Mouse (Mus musculus) right cerebral cortex, adult 2 months (tissue): ENCODE data around the gene Rgs9.

Experiments
- DNase-seq, 2 experiments: peaks; one replicate each; pipeline ENCODE4 v3.0.0; 2021 to 2022; ENCODE audit warnings: low spot score in 2 of 2

Gene Rgs9

GRCm38 (mm10) chr11:109244635-109245360 lies 53.1 kb downstream of the Rgs9 start:
- peak; percentile 44 to 57 for DNase-seq

- DNase-seq = no peak
Observed at GRCm38 (mm10) chr11:109240126-109240525, 57.8 kb downstream of the Rgs9 start.

GRCm38 (mm10) chr11:109238671-109239070 lies 59.3 kb downstream of the Rgs9 start:
- no peak for DNase-seq

- DNase-seq = no peak
Observed at GRCm38 (mm10) chr11:109237796-109238195, 60.1 kb downstream of the Rgs9 start.

GRCm38 (mm10) chr11:109233627-109234026 lies 64.3 kb downstream of the Rgs9 start:
- DNase-seq = no peak

GRCm38 (mm10) chr11:109232811-109233210 lies 65.1 kb downstream of the Rgs9 start:
- no peak for DNase-seq

GRCm38 (mm10) chr11:109227139-109227538 lies 70.8 kb downstream of the Rgs9 start:
- DNase-seq = no peak

GRCm38 (mm10) chr11:109221209-109222007 lies 76.5 kb downstream of the Rgs9 start:
- peak; percentile 12 to 27 for DNase-seq

GRCm38 (mm10) chr11:109218722-109219430 lies 79.1 kb downstream of the Rgs9 start:
- no peak for DNase-seq

GRCm38 (mm10) chr11:109217827-109218536 lies 79.9 kb downstream of the Rgs9 start:
- DNase-seq = peak in 1 of 2 experiments; percentile 17

GRCm38 (mm10) chr11:109210772-109211171 lies 87.2 kb downstream of the Rgs9 start:
- DNase-seq = no peak

- DNase-seq = no peak
Observed at GRCm38 (mm10) chr11:109210341-109210740, 87.6 kb downstream of the Rgs9 start.

GRCm38 (mm10) chr11:109206732-109207131 lies 91.2 kb downstream of the Rgs9 start:
- DNase-seq = no peak

GRCm38 (mm10) chr11:109206028-109206427 lies 91.9 kb downstream of the Rgs9 start:
- DNase-seq = no peak

- DNase-seq = no peak
Observed at GRCm38 (mm10) chr11:109199612-109200293, 98.2 kb downstream of the Rgs9 start.

GRCm38 (mm10) chr11:109192673-109193557 lies 105.0 kb downstream of the Rgs9 start:
- peak; percentile 70 to 76 for DNase-seq

GRCm38 (mm10) chr11:109188235-109188634 lies 109.7 kb downstream of the Rgs9 start:
- DNase-seq = no peak

GRCm38 (mm10) chr11:109187631-109188184 lies 110.2 kb downstream of the Rgs9 start:
- no peak for DNase-seq

GRCm38 (mm10) chr11:109181118-109181517 lies 116.8 kb downstream of the Rgs9 start:
- DNase-seq = no peak

GRCm38 (mm10) chr11:109180290-109180689 lies 117.6 kb downstream of the Rgs9 start:
- no peak for DNase-seq
